1 mouse cellular context compared by ENCODE assay signal in the genomic region with DNA sequence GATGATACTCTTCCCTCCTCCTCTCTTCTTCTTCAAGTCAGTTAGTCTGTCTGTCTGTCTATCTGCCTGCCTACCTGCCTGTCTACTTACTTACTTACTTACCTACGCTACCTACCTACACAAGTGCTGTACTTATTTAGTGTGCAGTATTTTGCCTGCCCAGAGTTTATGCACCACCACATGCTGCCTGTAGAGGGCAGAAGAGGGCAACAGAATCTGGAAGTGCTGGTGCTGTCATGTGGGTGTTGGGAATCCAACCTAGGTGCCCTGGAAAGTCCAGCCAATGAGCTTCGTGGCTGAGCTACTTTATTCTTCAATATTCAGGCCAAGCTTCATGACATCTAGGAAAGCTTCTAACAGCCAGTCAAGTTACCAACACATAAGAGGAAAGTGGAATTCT.
TF ChIP-seq lines count a peak whose summit lies in the region.

No protein-coding gene starts in this region.

TF ChIP-seq in CH12.LX, 34 proteins besides CTCF, POLR2A, EP300 and RAD21:
- no peak for TF ChIP-seq PAX5 (IDR thresholded peaks at IDR 0.05; ENCODE audit: low read length)
- no peak for TF ChIP-seq MAZ (IDR thresholded peaks at IDR 0.05; ENCODE audit: low read depth, low read length)
- no peak for TF ChIP-seq ZMIZ1 (IDR thresholded peaks at IDR 0.05; ENCODE audit: low read depth, low read length)
- TF ChIP-seq NRF1 (IDR thresholded peaks at IDR 0.05; ENCODE audit: low read depth, low read length), result no peak
- TF ChIP-seq ETS1 (conservative IDR thresholded peaks at IDR 0.05; ENCODE audit: low read depth, low read length), result no peak
- TF ChIP-seq IRF4 (IDR thresholded peaks at IDR 0.05; ENCODE audit: low read depth, low read length), result no peak
- no peak for TF ChIP-seq USF2 (conservative IDR thresholded peaks at IDR 0.05; ENCODE audit: low read depth, low read length)
- no peak for TF ChIP-seq SMC3 (IDR thresholded peaks at IDR 0.05; ENCODE audit: low read depth, low read length)
- TF ChIP-seq E2F4 (IDR thresholded peaks at IDR 0.05; ENCODE audit: insufficient replicate concordance, low read depth, low read length), result no peak
- TF ChIP-seq UBTF (IDR thresholded peaks at IDR 0.05; ENCODE audit: low read depth, low read length), result no peak
- no peak for TF ChIP-seq MEF2A (IDR thresholded peaks at IDR 0.05; ENCODE audit: borderline replicate concordance, low read depth, low read length)
- TF ChIP-seq MYC (IDR thresholded peaks at IDR 0.05; ENCODE audit: low read depth, low read length), result no peak
